Comparison of ENCODE assay signal across 23 mouse cellular contexts in genomic region chr14:122986404-122986803, GRCm38 (mm10). TPM values are rescaled to one million over a fixed set of nuclear protein-coding genes. Genes with fewer than 3 reads are reported as not detected.
DNase-seq lines count a peak whose midpoint lies in the region; ATAC-seq and TF ChIP-seq lines count a peak whose summit lies in the region.
"Had no signal": no experiment of that assay in that cellular context is flagged by ENCODE, and none has a peak within 500 bp of the region (broad histone marks: within the 10 kb centered on the region; RNA-seq: fewer than 3 reads in every experiment).

No protein-coding gene starts in this region.

- no peak for TF ChIP-seq CTCF in CH12.LX (conservative IDR thresholded peaks at IDR 0.05 in 1 of 2, IDR thresholded peaks at IDR 0.05 in 1 of 2; ENCODE audit: low read depth in 2 of 2, low read length in 2 of 2)
- TF ChIP-seq CTCF in small intestine, adult 2 months (IDR thresholded peaks at IDR 0.05; ENCODE audit: extremely low read depth, insufficient read length, insufficient replicate concordance, low read depth, low read length): no peak

- no peaks in the 10 kb centered on the region for H3K36me3 ChIP-seq in midbrain, embryonic 11.5 days (ENCODE audit: control insufficient read depth, insufficient read depth, low read length)
- H3K36me3 ChIP-seq in midbrain, embryonic 16.5 days (ENCODE audit: control insufficient read depth, insufficient read depth, low read length): no peaks in the 10 kb centered on the region
- H3K36me3 ChIP-seq in CH12.LX (replicated peaks in 1 of 2; ENCODE audit: control insufficient read depth in 1 of 2, insufficient read depth in 1 of 2, low read length in 1 of 2): no peaks in the 10 kb centered on the region
- no peaks in the 10 kb centered on the region for H3K36me3 ChIP-seq in small intestine, adult 2 months (ENCODE audit: control insufficient read depth, insufficient read depth, low read length)
- H3K36me3 ChIP-seq: embryonic facial prominence, embryonic 10.5 days; heart, embryonic 13.5 days; hindbrain, embryonic 13.5 days; limb, embryonic 12.5 days; stomach, embryonic 15.5 days had no signal

- H3K9ac ChIP-seq in midbrain, embryonic 11.5 days (ENCODE audit: low read length): no peak overlapping the region
- H3K9ac ChIP-seq in midbrain, embryonic 16.5 days (ENCODE audit: low read depth, low read length): no peak overlapping the region
- no peak overlapping the region for H3K9ac ChIP-seq in CH12.LX (ENCODE audit: insufficient read depth, low read depth)
- H3K9ac ChIP-seq: forebrain, postnatal 0 days; heart, embryonic 13.5 days; hindbrain, embryonic 13.5 days; limb, embryonic 12.5 days; liver, postnatal 0 days; stomach, embryonic 15.5 days had no signal

- in situ Hi-C loops in CH12.LX (cut with MboI; ENCODE audit: low pct_ligation_motif_present, low pct_unique_long_range_greater_than_20kb, low sequenced_read_pairs): no loop called here

- TF ChIP-seq RAD21 in CH12.LX (IDR thresholded peaks at IDR 0.05; ENCODE audit: low read depth, low read length): no peak; the same call in 1 of the 2 replicates

- no peaks in the 10 kb centered on the region for H3K79me2 ChIP-seq in CH12.LX (replicated peaks; ENCODE audit: control insufficient read depth, extremely low read depth, insufficient read depth, poor library complexity, severe bottlenecking)

- peaks cover 14% of the 10 kb centered on the region for H3K4me1 ChIP-seq in midbrain, embryonic 11.5 days (ENCODE audit: control insufficient read depth, insufficient read depth, low read length)
- peaks cover 12% of the 10 kb centered on the region for H3K4me1 ChIP-seq in midbrain, embryonic 16.5 days (ENCODE audit: control insufficient read depth, insufficient read depth, low read length)
- H3K4me1 ChIP-seq in CH12.LX (ENCODE audit: control insufficient read depth in 1 of 2, insufficient read depth in 2 of 2): peaks cover 11 to 27% of the 10 kb centered on the region in 2 experiments
- peaks cover 9% of the 10 kb centered on the region; the same call in 1 of the 2 replicates for H3K4me1 ChIP-seq in small intestine, adult 2 months (ENCODE audit: control insufficient read depth, insufficient read depth, insufficient read length, low read length)

- H3K4me3 ChIP-seq in midbrain, embryonic 11.5 days (ENCODE audit: low read depth, low read length): no peak overlapping the region
- H3K4me3 ChIP-seq in midbrain, embryonic 16.5 days (ENCODE audit: low read depth, low read length): no peak overlapping the region
- H3K4me3 ChIP-seq in CH12.LX (replicated peaks in 1 of 3; ENCODE audit: low read depth in 2 of 3, low read length in 2 of 3, poor library complexity in 1 of 3): no peak overlapping the region
- no peak overlapping the region for H3K4me3 ChIP-seq in small intestine, adult 2 months (ENCODE audit: low read depth, low read length)
- H3K4me3 ChIP-seq: embryonic facial prominence, embryonic 10.5 days; heart, embryonic 13.5 days; hindbrain, embryonic 13.5 days; limb, embryonic 12.5 days; stomach, embryonic 15.5 days had no signal

- DNase-seq in midbrain, embryonic 11.5 days (ENCODE audit: low spot score, missing footprints): peak; percentile 41
- DNase-seq in CH12.LX (ENCODE audit: extremely low read depth): peak; percentile 44
- no peak for DNase-seq in urinary bladder, postnatal 25 days (ENCODE audit: low spot score)
- no peak for DNase-seq in left cerebral cortex, postnatal 14 days (ENCODE audit: low spot score in 2 of 2)
- no peak for DNase-seq in cerebellum, postnatal 25 days
- DNase-seq: adrenal gland, adult 8-10 months; cerebellum, adult 8-10 months; forebrain, postnatal 0 days; gastrocnemius, postnatal 14 days; heart, adult 18-20 months; heart, postnatal 14 days; kidney, adult 2 months; kidney, postnatal 10 days; liver, postnatal 0 days had no signal

- H3K27ac ChIP-seq in midbrain, embryonic 11.5 days (ENCODE audit: low read depth, low read length): no peak overlapping the region
- no peak overlapping the region for H3K27ac ChIP-seq in midbrain, embryonic 16.5 days (ENCODE audit: low read length)
- H3K27ac ChIP-seq in CH12.LX (ENCODE audit: insufficient read depth, low read depth): no peak overlapping the region
- peak overlapping the region; percentile 27; the same call in 1 of the 2 replicates for H3K27ac ChIP-seq in small intestine, adult 2 months (ENCODE audit: insufficient read depth, low read depth, low read length)
- H3K27ac ChIP-seq: embryonic facial prominence, embryonic 10.5 days; heart, embryonic 13.5 days; hindbrain, embryonic 13.5 days; limb, embryonic 12.5 days; stomach, embryonic 15.5 days had no signal

- intact Hi-C loops in left cerebral cortex, postnatal 14 days (cut with DNase I): no loop called here

- dilution Hi-C loops in CH12.LX (cut with MboI; ENCODE audit: extremely low pct_ligation_motif_present, extremely low pct_unique_long_range_greater_than_20kb, low sequenced_read_pairs): no loop called here

- no peak overlapping the region for H3K4me2 ChIP-seq in midbrain, embryonic 11.5 days
- no peak overlapping the region for H3K4me2 ChIP-seq in midbrain, embryonic 16.5 days (ENCODE audit: low read length)
- H3K4me2 ChIP-seq in CH12.LX (ENCODE audit: insufficient read depth, low read depth, poor library complexity, severe bottlenecking): peak overlapping the region; percentile 58; the same call in 1 of the 2 replicates
- H3K4me2 ChIP-seq: heart, embryonic 13.5 days; hindbrain, embryonic 13.5 days; limb, embryonic 12.5 days; liver, embryonic 11.5 days; stomach, embryonic 15.5 days had no signal

- H3K27me3 ChIP-seq in midbrain, embryonic 11.5 days (ENCODE audit: control insufficient read depth, insufficient read depth, low read length): no peaks in the 10 kb centered on the region
- no peaks in the 10 kb centered on the region for H3K27me3 ChIP-seq in midbrain, embryonic 16.5 days (ENCODE audit: control insufficient read depth, insufficient read depth, low read depth, low read length)
- H3K27me3 ChIP-seq in CH12.LX (replicated peaks): peaks cover 20% of the 10 kb centered on the region
- no peaks in the 10 kb centered on the region for H3K27me3 ChIP-seq in small intestine, adult 2 months (ENCODE audit: control insufficient read depth, insufficient read depth, low read length)
- H3K27me3 ChIP-seq: limb, embryonic 12.5 days; stomach, embryonic 15.5 days had no signal

- no peak for ATAC-seq in midbrain, embryonic 11.5 days (ENCODE audit: low FRiP score)
- ATAC-seq in midbrain, embryonic 16.5 days: no peak
- ATAC-seq in hematopoietic stem cell, adult 5-6 weeks (replicated peaks in 1 of 2; ENCODE audit: insufficient read depth in 1 of 2, low FRiP score in 2 of 2, low TSS enrichment in 1 of 2, low read depth in 1 of 2, poor library complexity in 2 of 2, severe bottlenecking in 2 of 2): peak; percentile 22 to 23; a peak in 3 of 4 replicates
- ATAC-seq: forebrain, postnatal 0 days; liver, postnatal 0 days had no signal

- TF ChIP-seq EP300 in CH12.LX (IDR thresholded peaks at IDR 0.05; ENCODE audit: low read length): peak; percentile 69

- TF ChIP-seq POLR2A in CH12.LX (IDR thresholded peaks at IDR 0.05; ENCODE audit: low read depth, low read length): no peak
- TF ChIP-seq POLR2A in small intestine, adult 2 months (IDR thresholded peaks at IDR 0.05; ENCODE audit: low read depth, low read length): no peak

- 74% methylated on average over 2 of the region's 2 CpGs for WGBS in midbrain, embryonic 11.5 days
- WGBS in midbrain, embryonic 16.5 days: 82% methylated on average over 2 of the region's 2 CpGs
- WGBS in small intestine, adult 2 months: 14% methylated on average over 2 of the region's 2 CpGs

- no peaks in the 10 kb centered on the region for H3K9me3 ChIP-seq in midbrain, embryonic 11.5 days (ENCODE audit: control insufficient read depth, low read length)
- H3K9me3 ChIP-seq in midbrain, embryonic 16.5 days (replicated peaks; ENCODE audit: control insufficient read depth, low read length, poor library complexity, severe bottlenecking): no peaks in the 10 kb centered on the region
- no peaks in the 10 kb centered on the region for H3K9me3 ChIP-seq in CH12.LX (replicated peaks; ENCODE audit: low read length)
- H3K9me3 ChIP-seq: embryonic facial prominence, embryonic 10.5 days; heart, embryonic 13.5 days; hindbrain, embryonic 13.5 days; limb, embryonic 12.5 days; stomach, embryonic 15.5 days had no signal

TF ChIP-seq in CH12.LX, 34 proteins besides CTCF, POLR2A, EP300 and RAD21:
- no peak for TF ChIP-seq PAX5 (IDR thresholded peaks at IDR 0.05; ENCODE audit: low read length)
- TF ChIP-seq TCF12 (IDR thresholded peaks at IDR 0.05; ENCODE audit: low read depth, low read length): peak; percentile 60; the same call in 1 of the 2 replicates
- peak; percentile 37; the same call in 1 of the 2 replicates for TF ChIP-seq BHLHE40 (IDR thresholded peaks at IDR 0.05; ENCODE audit: low read depth, low read length)
- TF ChIP-seq ETS1 (conservative IDR thresholded peaks at IDR 0.05; ENCODE audit: low read depth, low read length): peak; percentile 84
- TF ChIP-seq USF2 (conservative IDR thresholded peaks at IDR 0.05; ENCODE audit: low read depth, low read length): no peak
- TF ChIP-seq MEF2A (IDR thresholded peaks at IDR 0.05; ENCODE audit: borderline replicate concordance, low read depth, low read length): peak; percentile 84; the same call in 1 of the 2 replicates
- peak; percentile 72 for TF ChIP-seq IRF4 (IDR thresholded peaks at IDR 0.05; ENCODE audit: low read depth, low read length)

RNA-seq across cellular contexts. Expression of gene Tmtc4, which starts 2.6 kb away (rescaled TPM):
- 39.8 and 41.6 TPM in 2 replicates for polyA plus RNA-seq in midbrain, embryonic 11.5 days (2014; fragmentation: Nextera tagmentation; extraction: Ambion mirVana)
- 48.0 and 48.9 TPM in 2 replicates for polyA plus RNA-seq in midbrain, embryonic 16.5 days (2015; fragmentation: Nextera tagmentation; extraction: Ambion mirVana)
- total RNA-seq in CH12.LX (2012; rRNA removed): 2.8 and 3.3 TPM in 2 replicates
- 2.7 and 3.0 TPM in 2 replicates for total RNA-seq in CH12.LX (2014; rRNA removed)
- polyA plus RNA-seq in CH12.LX (2012; ENCODE audit: insufficient read length, low read depth): 1.1 and 1.4 TPM in 2 replicates
- total RNA-seq in hematopoietic stem cell, adult 5-6 weeks (2017): 5.8 and 13.0 TPM in 2 replicates
- polyA plus RNA-seq in small intestine, adult 2 months (2012; rRNA removed): 4.3 and 5.4 TPM in 2 replicates
- 10 to 100 TPM; 29.4 to 32.5 TPM for total RNA-seq in left cerebral cortex, postnatal 14 days (2021)

Comparison
In these comparisons a context has a peak if more than half of its experiments do, and no peak if none do; other contexts are left out.
1. ATAC-seq: peak in hematopoietic stem cell, adult 5-6 weeks (2 of 2); none in midbrain, embryonic 11.5 days (single experiment) and midbrain, embryonic 16.5 days (single experiment).
2. DNase-seq: peak in midbrain, embryonic 11.5 days (single experiment) and CH12.LX (single experiment); none in urinary bladder, postnatal 25 days (single experiment), left cerebral cortex, postnatal 14 days (0 of 2) and cerebellum, postnatal 25 days (0 of 2).